Mouse (Mus musculus) forebrain, postnatal 0 days (tissue): ENCODE measurements around the gene Pcbp3. TPM values are rescaled to one million over a fixed set of nuclear protein-coding genes. Genes with fewer than 3 reads are reported as not detected.
A peak's percentile ranks its signal among the peaks of the same experiment; 100 is the strongest.

Experiments
- ATAC-seq: fragments of 200-750 bp; cut with Nextera tagmentation; 2 replicates; pipeline ENCODE4 v1.8.0; 2017; ENCODE audit warnings: mild to moderate bottlenecking, moderate library complexity
- DNase-seq: peaks from one replicate; pipeline ENCODE4 v3.0.0-alpha.2; 2015
- H3K27ac ChIP-seq: fragments of 300-500 bp; sonication (generic); 2 replicates; pipeline ENCODE4 v1.5.1; 2014; ENCODE audit warnings: low read depth, mild to moderate bottlenecking, antibody characterized with exemption, low read length, moderate library complexity, mixed read lengths
- H3K27me3 ChIP-seq: fragments of 300-500 bp; sonication (generic); 2 replicates; pipeline ENCODE4 v1.6.1; 2014; ENCODE audit warnings: mild to moderate bottlenecking, low read length, mixed read lengths; ENCODE audit not compliant: insufficient read depth
- H3K36me3 ChIP-seq: fragments of 300-500 bp; sonication (generic); 2 replicates; pipeline ENCODE4 v1.6.1; 2014; ENCODE audit warnings: mild to moderate bottlenecking, moderate library complexity; ENCODE audit not compliant: insufficient read depth
- H3K4me1 ChIP-seq: fragments of 300-500 bp; sonication (generic); 2 replicates; pipeline ENCODE4 v1.6.1; 2014; ENCODE audit warnings: antibody characterized with exemption; ENCODE audit not compliant: insufficient read depth
- H3K4me2 ChIP-seq: fragments of 300-500 bp; sonication (generic); 2 replicates; pipeline ENCODE4 v1.6.1; 2014; ENCODE audit warnings: low read depth, mild to moderate bottlenecking, moderate library complexity
- H3K4me3 ChIP-seq: fragments of 300-500 bp; sonication (generic); 2 replicates; pipeline ENCODE4 v1.5.1; 2014; ENCODE audit warnings: low read depth, low read length, mixed read lengths
- H3K9ac ChIP-seq: fragments of 300-500 bp; sonication (generic); 2 replicates; pipeline ENCODE4 v1.6.1; 2014; ENCODE audit warnings: mild to moderate bottlenecking
- H3K9me3 ChIP-seq: fragments of 300-500 bp; sonication (generic); 2 replicates; pipeline ENCODE4 v1.6.1; 2016; ENCODE audit warnings: low read length
- CTCF ChIP-seq: sonication (generic); IDR thresholded peaks from 2 replicates; pipeline ENCODE4 v1.5.1; 2016; ENCODE audit warnings: antibody characterized with exemption, control low read depth, low read depth
- WGBS: fragments of 180-500 bp; shearing (Covaris S2); extraction: QIAGEN DNeasy Blood & Tissue Kit; methylation state at CpG from one replicate; pipeline ENCODE4 v1.1.7; 2014; 5-methylcytosine and 5-hydroxymethylcytosine counted together
- polyA plus RNA-seq: library from polyadenylated mRNA; unstranded; fragments of >200 nt; fragmentation: Nextera tagmentation; extraction: Ambion mirVana; gene quantifications from 2 replicates; pipeline ENCODE4 v1.2.1, GENCODE M21; 2015
- total RNA-seq: library from RNA; depleted of rRNA; stranded (reverse); fragments of >200 nt; gene quantifications from 2 replicates; pipeline ENCODE4 v1.2.3, GENCODE M21; 2014; rRNA removed

The Pcbp3 gene
- total RNA-seq (32.9 and 40.4 TPM in 2 replicates), polyA plus RNA-seq (74.7 and 78.6 TPM in 2 replicates)

DNA sequence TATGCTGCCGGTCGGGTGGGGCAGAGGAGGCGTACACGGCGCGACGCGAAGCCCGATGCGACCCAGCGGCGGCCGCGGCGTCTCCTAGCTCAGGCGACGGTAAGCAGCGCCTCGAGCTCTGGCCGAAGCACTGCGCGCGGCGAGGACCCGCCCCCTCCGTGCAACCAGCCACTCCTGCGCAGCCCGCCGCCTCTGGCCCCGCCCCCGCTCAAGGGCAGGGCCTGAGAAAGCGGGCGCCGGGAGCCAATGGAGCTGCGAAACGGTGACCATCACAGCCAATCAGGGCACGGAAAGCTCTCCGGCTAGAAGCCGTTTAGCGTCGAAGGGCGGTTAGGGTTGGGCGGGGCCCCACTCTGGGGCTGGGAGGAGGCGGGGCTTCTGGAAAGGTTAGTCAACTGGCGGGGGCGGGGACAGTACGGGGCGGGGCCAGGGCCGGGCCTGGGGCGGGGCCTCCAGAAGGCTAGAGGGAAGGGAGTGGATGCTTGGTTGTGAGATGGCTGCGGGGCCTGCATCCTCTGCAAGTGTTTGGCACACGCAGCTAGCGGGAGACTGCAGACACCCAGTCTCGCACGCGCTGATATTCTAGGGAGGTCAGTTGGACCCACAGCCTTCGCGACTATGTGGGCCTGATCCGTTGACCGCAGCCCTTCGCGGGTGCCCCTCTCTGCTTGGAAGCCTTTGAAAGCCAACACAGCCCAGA is at the start of gene Pcbp3:
TSS of gene Pcbp3 (minus strand) at position 98 of the 700 bp plus-strand sequence.
- peak; percentile 99 for DNase-seq
- 0 out of 2 replicates have a peak, but pooled peaks cover 4% of the 10 kb centered on the region for H3K4me1 ChIP-seq
- TF ChIP-seq CTCF = no peak
- peak within 1 kb of the TSS; percentile 69 for H3K27ac ChIP-seq
- H3K9ac ChIP-seq = peak within 1 kb of the TSS; percentile 70
- H3K4me2 ChIP-seq = peak within 1 kb of the TSS; percentile 95
- peak; percentile 98 for ATAC-seq
- no peaks in the 10 kb centered on the region for H3K36me3 ChIP-seq
- H3K9me3 ChIP-seq = no peaks in the 10 kb centered on the region
- peak within 1 kb of the TSS; percentile 63 for H3K4me3 ChIP-seq
- 2% methylated on average over 61 of the region's 62 CpGs for WGBS
- H3K27me3 ChIP-seq = no peaks in the 10 kb centered on the region

DNA sequence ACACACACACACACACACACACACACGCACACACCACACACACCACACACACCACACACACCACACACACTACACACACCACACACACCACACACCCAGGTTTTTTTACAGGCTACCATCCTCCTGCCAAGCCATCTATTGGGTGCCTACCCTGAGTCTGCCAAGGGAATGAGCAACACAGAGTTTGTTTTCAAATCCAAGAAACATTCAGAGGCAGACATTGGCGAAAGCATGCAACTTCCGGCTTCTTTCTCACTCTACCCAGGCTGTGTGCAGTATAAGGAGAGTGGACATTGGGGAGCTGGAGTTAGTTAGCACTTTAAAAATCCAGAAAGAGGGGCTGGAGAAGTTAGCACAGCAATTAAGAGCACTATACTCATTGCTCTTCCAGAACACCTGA is 47.0 kb upstream of the Pcbp3 start:
- Histone ChIP-seq H3K27ac (0 out of 2 replicates have a peak overlapping the region, but pooled peaks have one; percentile 45), H3K4me3 (no peak overlapping the region), H3K9ac (no peak overlapping the region), H3K27me3 (no peaks in the 10 kb centered on the region), H3K4me2 (no peak overlapping the region), H3K36me3 (no peaks in the 10 kb centered on the region), H3K9me3 (no peaks in the 10 kb centered on the region), H3K4me1 (peaks cover 4% of the 10 kb centered on the region; the same call in 1 of the 2 replicates)
- ATAC-seq (peak; percentile 32; the same call in 1 of the 2 replicates), DNase-seq (no peak)
- WGBS = 58% methylated on average over 3 of the region's 3 CpGs
- TF ChIP-seq CTCF = no peak

DNA sequence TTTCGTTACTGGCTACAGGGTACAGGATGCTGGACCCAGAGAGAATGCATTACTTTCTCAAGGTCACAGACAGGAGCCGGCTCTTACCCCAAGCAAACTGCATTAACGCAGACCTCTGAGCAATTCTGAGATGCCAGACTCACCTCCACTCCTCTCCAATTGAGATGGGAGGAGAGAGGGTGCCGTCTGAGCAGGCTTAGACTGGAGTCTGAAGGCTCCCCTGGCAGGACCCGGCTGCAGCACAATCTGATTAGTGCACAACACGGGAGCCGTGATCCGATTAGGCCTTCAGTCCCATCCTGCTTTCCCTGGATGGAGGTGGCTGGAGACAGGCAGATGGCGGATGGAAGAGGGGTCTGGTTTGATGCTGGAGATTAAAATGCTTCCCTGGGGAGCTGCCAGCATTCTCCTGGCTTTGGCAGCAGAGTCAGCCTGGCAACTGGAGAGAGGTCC is 46.4 kb upstream of the Pcbp3 start:
- DNase-seq = peak; percentile 57
- no peaks in the 10 kb centered on the region for H3K9me3 ChIP-seq
- 0 out of 2 replicates have a peak overlapping the region, but pooled peaks have one; percentile 45 for H3K27ac ChIP-seq
- no peak overlapping the region for H3K9ac ChIP-seq
- TF ChIP-seq CTCF = no peak
- H3K4me2 ChIP-seq = no peak overlapping the region
- H3K4me1 ChIP-seq = peaks cover 4% of the 10 kb centered on the region; the same call in 1 of the 2 replicates
- H3K27me3 ChIP-seq = no peaks in the 10 kb centered on the region
- peak; percentile 43; the same call in 1 of the 2 replicates for ATAC-seq
- H3K4me3 ChIP-seq = no peak overlapping the region
- no peaks in the 10 kb centered on the region for H3K36me3 ChIP-seq
- 17% methylated on average over 9 of the region's 9 CpGs for WGBS

DNA sequence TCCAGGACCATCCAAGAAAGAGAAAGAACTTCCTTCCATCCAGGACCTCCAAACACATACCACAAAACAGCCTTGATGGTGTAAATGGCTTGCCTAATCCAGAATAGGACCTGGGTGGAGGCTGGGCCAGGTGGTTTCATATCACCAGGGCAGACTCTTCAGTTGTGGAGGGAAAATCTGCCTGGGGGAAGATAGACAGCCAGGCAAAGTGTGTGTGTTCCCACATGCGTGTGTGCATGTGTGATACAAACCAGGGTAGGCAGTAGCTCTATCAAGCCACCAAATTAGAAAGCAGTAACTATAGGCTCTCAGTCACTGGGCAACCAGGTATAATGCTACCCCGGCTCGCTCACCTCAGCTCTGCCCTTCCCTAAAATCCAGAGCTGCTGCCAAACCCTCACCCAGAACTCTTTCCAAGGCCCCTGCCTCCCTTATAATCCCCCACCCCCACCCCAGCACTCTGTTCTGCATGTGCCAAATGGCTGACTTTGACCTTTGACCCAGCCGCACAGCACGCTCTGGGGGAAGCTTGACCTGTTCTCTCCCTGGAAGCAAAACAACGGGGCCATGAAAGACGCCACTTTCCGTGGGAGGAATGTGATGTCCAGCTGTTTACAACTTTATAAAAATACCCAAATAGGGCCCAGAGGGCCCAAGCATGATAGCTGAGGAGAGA is 45.9 kb upstream of the Pcbp3 start:
- H3K4me1 ChIP-seq = peaks cover 4% of the 10 kb centered on the region; the same call in 1 of the 2 replicates
- WGBS = 42% methylated on average over 8 of the region's 8 CpGs
- H3K4me2 ChIP-seq = no peak overlapping the region
- H3K9me3 ChIP-seq = no peaks in the 10 kb centered on the region
- no peak overlapping the region for H3K4me3 ChIP-seq
- TF ChIP-seq CTCF = no peak
- no peaks in the 10 kb centered on the region for H3K27me3 ChIP-seq
- H3K36me3 ChIP-seq = no peaks in the 10 kb centered on the region
- ATAC-seq (no peak), DNase-seq (no peak)
- H3K27ac ChIP-seq = no peak overlapping the region
- no peak overlapping the region for H3K9ac ChIP-seq

DNA sequence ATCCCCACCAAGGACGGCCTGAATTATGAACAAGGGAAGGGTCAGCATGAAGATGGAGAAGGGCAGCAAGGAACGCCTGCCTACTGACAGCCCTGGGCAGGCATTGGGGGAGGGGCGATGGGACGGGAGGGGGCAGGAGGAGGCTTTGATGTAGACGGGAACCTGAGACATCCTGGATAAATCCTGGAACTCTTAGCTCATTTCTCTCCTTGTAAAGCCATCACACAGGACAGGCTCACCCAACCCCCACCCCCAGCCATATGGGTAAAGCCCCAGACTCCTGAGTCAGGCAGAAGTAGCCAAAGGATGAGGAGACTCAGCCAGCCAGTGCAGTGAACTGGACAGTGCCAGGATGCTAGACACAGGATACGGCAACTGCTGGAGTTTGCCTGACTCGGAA is 43.2 kb upstream of the Pcbp3 start:
- H3K4me2 ChIP-seq = no peak overlapping the region

DNA sequence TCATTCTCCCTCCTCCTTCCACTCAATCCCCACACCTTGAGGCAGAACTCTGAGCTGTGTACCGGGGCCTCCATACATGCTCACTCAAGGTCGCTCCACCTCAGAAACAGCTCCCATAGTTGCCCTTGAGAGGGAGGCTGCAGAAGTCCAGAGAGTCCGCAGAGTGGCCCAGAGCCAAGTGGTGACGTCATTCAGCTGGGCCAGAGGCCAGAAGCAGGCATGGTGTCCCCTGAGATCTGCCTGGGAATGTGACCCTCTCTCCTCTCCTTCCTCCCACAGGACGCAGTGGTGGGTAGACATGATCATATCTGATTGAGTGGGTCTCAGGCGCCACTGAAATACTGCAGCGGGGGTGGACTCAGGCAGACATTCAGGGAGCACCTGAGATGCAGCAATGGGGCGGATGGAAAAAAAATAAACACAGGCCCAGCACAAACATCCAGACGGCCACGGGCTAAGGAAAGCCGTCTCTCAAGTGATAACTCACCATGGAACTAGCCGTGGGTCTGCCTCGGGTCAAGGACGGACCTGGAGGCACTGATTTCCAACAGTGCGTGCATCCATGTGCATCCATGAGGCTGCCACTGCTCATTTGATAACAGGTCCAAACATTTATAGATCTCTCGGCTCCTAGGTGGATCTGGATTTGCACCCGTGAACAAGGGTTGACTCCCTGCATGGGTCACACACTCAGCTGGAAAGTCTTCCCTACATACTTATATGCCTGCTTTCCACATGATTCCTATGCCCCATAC is 36.2 kb upstream of the Pcbp3 start:
- Histone ChIP-seq H3K27me3 (no peaks in the 10 kb centered on the region), H3K4me2 (no peak overlapping the region), H3K4me1 (no peaks in the 10 kb centered on the region), H3K9me3 (no peaks in the 10 kb centered on the region), H3K36me3 (no peaks in the 10 kb centered on the region), H3K9ac (no peak overlapping the region), H3K4me3 (no peak overlapping the region), H3K27ac (no peak overlapping the region)
- DNase-seq (no peak), ATAC-seq (no peak)
- no peak for TF ChIP-seq CTCF
- WGBS = 72% methylated on average over 17 of the region's 17 CpGs

More for the DNA sequence above, 43.2 kb upstream of the Pcbp3 start:
- 43% methylated on average over 7 of the region's 7 CpGs for WGBS
- no peak overlapping the region for H3K4me3 ChIP-seq
- no peaks in the 10 kb centered on the region for H3K27me3 ChIP-seq
- ATAC-seq (no peak), DNase-seq (no peak)
- H3K9me3 ChIP-seq = no peaks in the 10 kb centered on the region
- TF ChIP-seq CTCF = no peak
- H3K4me1 ChIP-seq = peaks cover 4% of the 10 kb centered on the region; the same call in 1 of the 2 replicates
- H3K36me3 ChIP-seq = no peaks in the 10 kb centered on the region
- H3K27ac ChIP-seq = no peak overlapping the region
- no peak overlapping the region for H3K9ac ChIP-seq
